Mouse (Mus musculus) fat pad, adult 2 months (tissue): ENCODE measurements around the gene Amot.

Experiments used
- DNase-seq: peaks from one replicate; pipeline ENCODE4 v3.0.0-alpha.2; 2011; ENCODE audit warnings: low read depth, low spot score; ENCODE audit errors: extremely low read depth

Amot gene

GRCm38 (mm10) chrX:145482383-145482782 is 22.6 kb downstream of the Amot start:
- DNase-seq, result no peak

GRCm38 (mm10) chrX:145479942-145480341 is 25.0 kb downstream of the Amot start:
- no peak for DNase-seq

GRCm38 (mm10) chrX:145477725-145478194 is 27.2 kb downstream of the Amot start:
- no peak for DNase-seq

- DNase-seq, result no peak
These were observed 27.8 kb downstream of the Amot start for GRCm38 (mm10) chrX:145477003-145477724.

GRCm38 (mm10) chrX:145468264-145468663 is 36.7 kb downstream of the Amot start:
- no peak for DNase-seq

GRCm38 (mm10) chrX:145463524-145463923 is 41.5 kb downstream of the Amot start:
- no peak for DNase-seq

GRCm38 (mm10) chrX:145461339-145461738 is 43.6 kb downstream of the Amot start:
- no peak for DNase-seq

- DNase-seq, result no peak
These were observed 48.7 kb downstream of the Amot start for GRCm38 (mm10) chrX:145456251-145456650.

- DNase-seq, result no peak
These were observed 49.4 kb downstream of the Amot start for GRCm38 (mm10) chrX:145455629-145456028.

- DNase-seq, result no peak
These were observed 50.2 kb downstream of the Amot start for GRCm38 (mm10) chrX:145454828-145455227.

GRCm38 (mm10) chrX:145441526-145441925 is 63.5 kb downstream of the Amot start:
- no peak for DNase-seq

- no peak for DNase-seq
These were observed 71.3 kb downstream of the Amot start for GRCm38 (mm10) chrX:145433652-145434051.

GRCm38 (mm10) chrX:145430836-145431570 is 74.0 kb downstream of the Amot start:
- DNase-seq, result no peak

GRCm38 (mm10) chrX:145428811-145429210 is 76.2 kb downstream of the Amot start:
- no peak for DNase-seq

- no peak for DNase-seq
These were observed 81.0 kb downstream of the Amot start for GRCm38 (mm10) chrX:145424026-145424425.

GRCm38 (mm10) chrX:145414319-145414718 is 90.7 kb downstream of the Amot start:
- no peak for DNase-seq

GRCm38 (mm10) chrX:145411425-145411824 is 93.6 kb downstream of the Amot start:
- no peak for DNase-seq

GRCm38 (mm10) chrX:145406052-145406451 is 98.9 kb downstream of the Amot start:
- DNase-seq, result no peak

GRCm38 (mm10) chrX:145401926-145402325 is 103.1 kb downstream of the Amot start:
- DNase-seq, result no peak

GRCm38 (mm10) chrX:145399236-145399635 is 105.7 kb downstream of the Amot start:
- DNase-seq, result no peak
